Mouse (Mus musculus): ENCODE data around the gene Cers1.

Cers1 gene

GRCm38 (mm10) chr8:70316511-70317504 is 1.2 kb downstream of the Cers1 start:
- peak; percentile 81 for DNase-seq (ENCODE audit: low spot score)

GRCm38 (mm10) chr8:70317872-70318271 is 2.3 kb downstream of the Cers1 start:
- no peak for DNase-seq (ENCODE audit: low spot score)

GRCm38 (mm10) chr8:70323716-70324115 is 8.1 kb downstream of the Cers1 start:
- DNase-seq (ENCODE audit: low spot score), result no peak

- no peak for DNase-seq (ENCODE audit: low spot score)
These were observed 11.9 kb downstream of the Cers1 start for GRCm38 (mm10) chr8:70327512-70327911.

- no peak for DNase-seq (ENCODE audit: low spot score)
These were observed 13.7 kb downstream of the Cers1 start, which contains the start of gene Gdf1 for GRCm38 (mm10) chr8:70329124-70329834. Gene Gdf1 (plus strand): TSS chr8:70329817.

GRCm38 (mm10) chr8:70329835-70330740 is 14.5 kb downstream of the Cers1 start:
- no peak for DNase-seq (ENCODE audit: low spot score)

- peak; percentile 61 for DNase-seq (ENCODE audit: low spot score)
These were observed 15.3 kb downstream of the Cers1 start for GRCm38 (mm10) chr8:70330741-70331364.

GRCm38 (mm10) chr8:70331526-70331925 is 16.0 kb downstream of the Cers1 start:
- no peak for DNase-seq (ENCODE audit: low spot score)

- peak; percentile 53 for DNase-seq (ENCODE audit: low spot score)
These were observed 16.7 kb downstream of the Cers1 start for GRCm38 (mm10) chr8:70332070-70332877.

GRCm38 (mm10) chr8:70332878-70333202 is 17.3 kb downstream of the Cers1 start:
- no peak for DNase-seq (ENCODE audit: low spot score)

GRCm38 (mm10) chr8:70338931-70339330 is 23.4 kb downstream of the Cers1 start:
- no peak for DNase-seq (ENCODE audit: low spot score)

GRCm38 (mm10) chr8:70340659-70341058 is 25.1 kb downstream of the Cers1 start:
- no peak for DNase-seq (ENCODE audit: low spot score)

GRCm38 (mm10) chr8:70342007-70342406 is 26.4 kb downstream of the Cers1 start:
- DNase-seq (ENCODE audit: low spot score), result no peak

GRCm38 (mm10) chr8:70343076-70343475 is 27.5 kb downstream of the Cers1 start:
- DNase-seq (ENCODE audit: low spot score), result no peak

- DNase-seq (ENCODE audit: low spot score), result no peak
These were observed 28.1 kb downstream of the Cers1 start for GRCm38 (mm10) chr8:70343696-70344095.

GRCm38 (mm10) chr8:70344279-70344678 is 28.7 kb downstream of the Cers1 start:
- DNase-seq (ENCODE audit: low spot score), result no peak

GRCm38 (mm10) chr8:70347443-70347842 is 31.9 kb downstream of the Cers1 start:
- no peak for DNase-seq (ENCODE audit: low spot score)

- DNase-seq (ENCODE audit: low spot score), result no peak
These were observed 32.4 kb downstream of the Cers1 start for GRCm38 (mm10) chr8:70347860-70348420.

- DNase-seq (ENCODE audit: low spot score), result no peak
These were observed 35.7 kb downstream of the Cers1 start for GRCm38 (mm10) chr8:70351035-70351999.

Data from left cerebral cortex, adult 11 months (tissue).